Mouse (Mus musculus): Measurements from ENCODE around the gene Wdr19. TPM values are rescaled to one million over a fixed set of nuclear protein-coding genes. Genes with fewer than 3 reads are reported as not detected.

The Wdr19 gene
- polyA plus RNA-seq, 1 experiment = 5.7 TPM

DNA sequence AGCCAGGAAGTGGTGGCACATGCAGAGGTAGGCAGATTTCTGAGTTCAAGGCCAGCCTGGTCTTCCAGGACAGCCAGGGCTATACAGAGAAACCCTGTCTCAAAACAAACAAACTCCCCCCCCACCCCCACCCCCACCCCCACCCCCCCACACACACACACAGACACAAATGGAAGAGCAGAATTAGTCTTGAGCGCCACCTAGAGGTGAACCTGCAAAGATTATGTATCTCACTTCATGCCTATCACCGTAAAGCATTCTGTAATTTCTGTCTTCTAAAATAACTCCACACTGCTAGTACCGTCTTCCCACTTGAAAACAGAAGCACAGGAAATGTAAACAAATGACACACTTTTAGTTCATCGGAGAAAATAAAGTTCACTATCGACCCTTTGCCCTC lies 43.2 kb downstream of the Wdr19 start:
- H3K36me3 ChIP-seq (ENCODE audit: control insufficient read depth, insufficient read depth, low read length) = no peaks in the 10 kb centered on the region
- no peak overlapping the region for H3K4me3 ChIP-seq (ENCODE audit: insufficient read depth, low read depth, low read length)
- 58% methylated on average over 5 of the region's 5 CpGs for WGBS
- H3K4me1 ChIP-seq (ENCODE audit: control insufficient read depth, insufficient read depth, low read length) = no peaks in the 10 kb centered on the region
- no peak overlapping the region for H3K27ac ChIP-seq (ENCODE audit: insufficient read depth, low read depth, low read length)
- H3K27me3 ChIP-seq (replicated peaks; ENCODE audit: control insufficient read depth, insufficient read depth, low read length) = no peaks in the 10 kb centered on the region
- TF ChIP-seq POLR2A (IDR thresholded peaks at IDR 0.05; ENCODE audit: low read depth, low read length) (no peak), CTCF (conservative IDR thresholded peaks at IDR 0.05; ENCODE audit: insufficient read depth, insufficient read length, low read depth, low read length) (0 out of 2 replicates have a peak, but pooled peaks have one; percentile 16)
- DNase-seq = peak; percentile 23

- Histone ChIP-seq H3K4me3 (ENCODE audit: insufficient read depth, low read depth, low read length) (no peak overlapping the region), H3K36me3 (ENCODE audit: control insufficient read depth, insufficient read depth, low read length) (no peaks in the 10 kb centered on the region), H3K27me3 (replicated peaks; ENCODE audit: control insufficient read depth, insufficient read depth, low read length) (no peaks in the 10 kb centered on the region), H3K27ac (ENCODE audit: insufficient read depth, low read depth, low read length) (no peak overlapping the region), H3K4me1 (ENCODE audit: control insufficient read depth, insufficient read depth, low read length) (no peaks in the 10 kb centered on the region)
- TF ChIP-seq CTCF (conservative IDR thresholded peaks at IDR 0.05; ENCODE audit: insufficient read depth, insufficient read length, low read depth, low read length) (no peak), POLR2A (IDR thresholded peaks at IDR 0.05; ENCODE audit: low read depth, low read length) (no peak)
- WGBS = 65% methylated on average over 3 of the region's 3 CpGs
- peak; percentile 35 for DNase-seq
These were observed 47.8 kb downstream of the Wdr19 start for GRCm38 (mm10) chr5:65247296-65247695.

DNA sequence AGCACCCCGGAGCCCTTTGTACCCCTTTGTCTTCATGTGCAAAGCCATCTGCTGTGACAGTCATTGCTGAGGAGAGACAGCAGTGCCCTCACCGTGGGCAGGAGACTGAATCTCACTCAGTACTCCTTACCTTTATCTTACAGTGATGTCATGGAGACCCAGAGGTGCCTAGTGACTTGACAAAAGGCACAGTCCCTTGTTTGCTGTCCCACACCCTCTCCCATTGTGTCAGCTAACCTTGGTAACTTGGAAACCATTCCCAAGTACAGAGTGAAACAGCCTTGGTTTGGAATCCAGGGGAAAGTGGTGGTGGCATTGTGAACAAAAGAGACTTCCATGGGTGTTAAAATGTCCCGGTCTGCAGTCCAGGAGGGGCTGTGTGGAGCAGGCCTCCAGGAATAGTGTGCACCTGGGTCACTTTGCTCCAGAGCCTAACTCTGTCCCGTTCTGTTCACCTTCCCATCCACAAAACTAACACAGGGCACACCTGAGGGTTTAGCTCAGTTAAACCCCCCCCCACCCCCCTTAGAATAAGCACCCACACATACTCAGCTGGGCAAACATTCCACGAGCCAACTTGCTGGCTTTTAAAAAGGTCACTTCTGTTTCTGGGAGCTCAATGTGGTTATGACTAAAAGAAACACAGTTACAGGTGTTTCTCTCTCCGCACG lies 50.8 kb downstream of the Wdr19 start:
- TF ChIP-seq CTCF (conservative IDR thresholded peaks at IDR 0.05; ENCODE audit: insufficient read depth, insufficient read length, low read depth, low read length) (no peak), POLR2A (IDR thresholded peaks at IDR 0.05; ENCODE audit: low read depth, low read length) (no peak)
- H3K27me3 ChIP-seq (replicated peaks; ENCODE audit: control insufficient read depth, insufficient read depth, low read length) = no peaks in the 10 kb centered on the region
- no peaks in the 10 kb centered on the region for H3K4me1 ChIP-seq (ENCODE audit: control insufficient read depth, insufficient read depth, low read length)
- H3K36me3 ChIP-seq (ENCODE audit: control insufficient read depth, insufficient read depth, low read length) = no peaks in the 10 kb centered on the region
- H3K4me3 ChIP-seq (ENCODE audit: insufficient read depth, low read depth, low read length) = no peak overlapping the region
- no peak overlapping the region for H3K27ac ChIP-seq (ENCODE audit: insufficient read depth, low read depth, low read length)
- no peak for DNase-seq
- 67% methylated on average over 7 of the region's 7 CpGs for WGBS

- Histone ChIP-seq H3K4me1 (ENCODE audit: control insufficient read depth, insufficient read depth, low read length) (no peaks in the 10 kb centered on the region), H3K27me3 (replicated peaks; ENCODE audit: control insufficient read depth, insufficient read depth, low read length) (no peaks in the 10 kb centered on the region), H3K4me3 (ENCODE audit: insufficient read depth, low read depth, low read length) (no peak overlapping the region), H3K36me3 (ENCODE audit: control insufficient read depth, insufficient read depth, low read length) (no peaks in the 10 kb centered on the region; the same call in none of the 2 replicates), H3K27ac (ENCODE audit: insufficient read depth, low read depth, low read length) (no peak overlapping the region)
- no peak for DNase-seq
- 87% methylated on average over 14 of the region's 14 CpGs for WGBS
- TF ChIP-seq CTCF (conservative IDR thresholded peaks at IDR 0.05; ENCODE audit: insufficient read depth, insufficient read length, low read depth, low read length) (no peak), POLR2A (IDR thresholded peaks at IDR 0.05; ENCODE audit: low read depth, low read length) (no peak)
These were observed 58.5 kb downstream of the Wdr19 start for GRCm38 (mm10) chr5:65257910-65258505.

GRCm38 (mm10) chr5:65273966-65274365 lies 74.5 kb downstream of the Wdr19 start:
- no peak for DNase-seq
- TF ChIP-seq POLR2A (IDR thresholded peaks at IDR 0.05; ENCODE audit: low read depth, low read length) = no peak
- Histone ChIP-seq H3K36me3 (ENCODE audit: control insufficient read depth, insufficient read depth, low read length) (peaks cover 8% of the 10 kb centered on the region), H3K27ac (ENCODE audit: insufficient read depth, low read depth, low read length) (no peak overlapping the region), H3K4me3 (ENCODE audit: insufficient read depth, low read depth, low read length) (no peak overlapping the region), H3K27me3 (replicated peaks; ENCODE audit: control insufficient read depth, insufficient read depth, low read length) (no peaks in the 10 kb centered on the region), H3K4me1 (ENCODE audit: control insufficient read depth, insufficient read depth, low read length) (no peaks in the 10 kb centered on the region)
- WGBS = 88% methylated on average over 3 of the region's 3 CpGs

DNA sequence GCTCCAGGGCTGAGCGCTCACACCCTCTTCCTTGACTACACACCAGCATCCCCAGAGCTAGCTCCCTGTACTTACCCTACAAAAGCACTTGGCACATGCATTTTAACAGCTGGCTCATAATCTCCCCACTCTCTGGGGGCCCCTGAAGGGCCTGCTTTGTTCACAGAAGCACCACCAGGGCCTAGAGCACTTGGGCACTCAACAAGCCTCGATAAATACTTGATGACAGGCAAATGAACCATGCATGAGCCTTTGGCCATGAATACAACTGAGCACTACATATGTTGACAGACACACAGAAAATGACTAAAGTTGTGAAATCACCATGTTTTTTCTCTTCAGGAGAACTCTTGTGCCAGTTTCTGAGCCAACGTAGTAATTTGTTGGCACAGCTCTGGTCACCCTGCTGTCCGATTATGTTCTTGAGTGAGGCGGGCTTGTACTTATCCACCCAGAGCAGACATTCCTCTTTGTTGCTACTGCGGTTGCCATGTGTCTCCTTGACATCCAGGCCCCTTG lies 79.7 kb downstream of the Wdr19 start:
- WGBS = 95% methylated on average over 6 of the region's 6 CpGs
- H3K36me3 ChIP-seq (ENCODE audit: control insufficient read depth, insufficient read depth, low read length) = no peaks in the 10 kb centered on the region; the same call in 1 of the 2 replicates
- DNase-seq = no peak
- H3K27me3 ChIP-seq (replicated peaks; ENCODE audit: control insufficient read depth, insufficient read depth, low read length) = no peaks in the 10 kb centered on the region
- no peak overlapping the region for H3K27ac ChIP-seq (ENCODE audit: insufficient read depth, low read depth, low read length)
- no peak overlapping the region for H3K4me3 ChIP-seq (ENCODE audit: insufficient read depth, low read depth, low read length)
- no peaks in the 10 kb centered on the region for H3K4me1 ChIP-seq (ENCODE audit: control insufficient read depth, insufficient read depth, low read length)
- TF ChIP-seq CTCF (conservative IDR thresholded peaks at IDR 0.05; ENCODE audit: insufficient read depth, insufficient read length, low read depth, low read length) (no peak), POLR2A (IDR thresholded peaks at IDR 0.05; ENCODE audit: low read depth, low read length) (no peak)

- WGBS = 92% methylated on average over 3 of the region's 3 CpGs
- no peaks in the 10 kb centered on the region for H3K27me3 ChIP-seq (replicated peaks; ENCODE audit: control insufficient read depth, insufficient read depth, low read length)
- no peak overlapping the region for H3K27ac ChIP-seq (ENCODE audit: insufficient read depth, low read depth, low read length)
- no peaks in the 10 kb centered on the region; the same call in 1 of the 2 replicates for H3K36me3 ChIP-seq (ENCODE audit: control insufficient read depth, insufficient read depth, low read length)
- H3K4me1 ChIP-seq (ENCODE audit: control insufficient read depth, insufficient read depth, low read length) = no peaks in the 10 kb centered on the region
- no peak overlapping the region for H3K4me3 ChIP-seq (ENCODE audit: insufficient read depth, low read depth, low read length)
- no peak for TF ChIP-seq POLR2A (IDR thresholded peaks at IDR 0.05; ENCODE audit: low read depth, low read length)
- no peak for TF ChIP-seq CTCF (conservative IDR thresholded peaks at IDR 0.05; ENCODE audit: insufficient read depth, insufficient read length, low read depth, low read length)
- DNase-seq = no peak
These were observed 81.7 kb downstream of the Wdr19 start for GRCm38 (mm10) chr5:65281216-65281615.
